Mouse (Mus musculus) kidney, embryonic 15.5 days (tissue): ENCODE results near the gene Fgfr2. TPM values are rescaled to one million over a fixed set of nuclear protein-coding genes. Genes with fewer than 3 reads are reported as not detected.

Experiments
- ATAC-seq: fragments of 200-750 bp; cut with Nextera tagmentation; replicated peaks from 2 replicates; pipeline ENCODE4 v1.8.0; 2017; ENCODE audit warnings: moderate TSS enrichment; ENCODE audit not compliant: low FRiP score
- H3K27ac ChIP-seq: fragments of 300-500 bp; sonication (generic); 2 replicates; pipeline ENCODE4 v1.5.1; 2015; ENCODE audit warnings: mild to moderate bottlenecking, inconsistent platforms
- H3K27me3 ChIP-seq: fragments of 300-500 bp; sonication (generic); 2 replicates; pipeline ENCODE4 v1.6.1; 2015; ENCODE audit warnings: inconsistent platforms
- H3K36me3 ChIP-seq: fragments of 300-500 bp; sonication (generic); 2 replicates; pipeline ENCODE4 v1.6.1; 2015; ENCODE audit warnings: inconsistent platforms
- H3K4me1 ChIP-seq: fragments of 300-500 bp; sonication (generic); 2 replicates; pipeline ENCODE4 v1.6.1; 2015; ENCODE audit warnings: inconsistent platforms
- H3K4me2 ChIP-seq: fragments of 300-500 bp; sonication (generic); 2 replicates; pipeline ENCODE4 v1.6.1; 2015; ENCODE audit warnings: moderate library complexity, mild to moderate bottlenecking, inconsistent platforms
- H3K4me3 ChIP-seq: fragments of 300-500 bp; sonication (generic); replicated peaks from 2 replicates; pipeline ENCODE4 v1.5.1; 2015; ENCODE audit warnings: mild to moderate bottlenecking, inconsistent platforms
- H3K9ac ChIP-seq: fragments of 300-500 bp; sonication (generic); 2 replicates; pipeline ENCODE4 v1.6.1; 2015; ENCODE audit warnings: mild to moderate bottlenecking, inconsistent platforms
- H3K9me3 ChIP-seq: fragments of 300-500 bp; sonication (generic); replicated peaks from 2 replicates; pipeline ENCODE4 v1.6.1; 2016; ENCODE audit warnings: inconsistent platforms
- WGBS: fragments of 180-500 bp; shearing (Covaris S2); methylation state at CpG from one replicate; pipeline ENCODE4 v1.1.7; 2015; ENCODE audit warnings: mixed read lengths; 5-methylcytosine and 5-hydroxymethylcytosine counted together
- polyA plus RNA-seq: library from polyadenylated mRNA; unstranded; fragments of >200 nt; fragmentation: Nextera tagmentation; extraction: Ambion mirVana; gene quantifications from 2 replicates; pipeline ENCODE4 v1.2.1, GENCODE M21; 2015

The Fgfr2 gene
- polyA plus RNA-seq, 1 experiment from 2014 or later: 104 TPM

DNA sequence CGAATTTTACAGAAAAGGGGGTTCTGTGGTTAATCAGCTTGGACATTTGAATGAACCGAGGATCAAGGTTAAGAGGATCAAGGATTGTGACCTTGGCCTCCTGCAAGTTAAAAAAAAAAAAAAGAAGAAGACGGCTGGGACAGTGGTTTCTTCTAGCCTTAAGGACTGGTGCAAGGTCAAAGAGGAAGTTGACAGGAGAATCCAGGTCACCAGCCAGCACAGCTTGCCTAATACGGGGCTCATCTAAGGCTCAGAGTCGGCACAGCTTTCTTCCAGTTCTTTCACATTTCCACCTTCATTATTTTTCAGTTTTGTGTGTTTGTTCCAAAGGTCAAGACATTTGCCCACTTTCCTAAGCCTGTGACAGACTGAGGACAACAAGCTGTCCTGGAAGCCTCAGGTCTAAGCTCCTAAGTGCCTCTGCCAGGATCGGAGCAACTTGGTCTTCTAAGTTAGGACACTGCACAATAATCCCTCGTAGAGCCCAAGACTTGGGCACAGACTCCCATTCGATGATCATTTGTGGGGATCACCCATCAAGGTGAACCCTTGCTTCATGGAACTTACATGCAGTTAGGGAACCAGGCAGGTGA, 2532.2 kb downstream of the Fgfr2 start:
- H3K27ac ChIP-seq: no peak overlapping the region
- 78% methylated on average over 8 of the region's 8 CpGs for WGBS

GRCm38 (mm10) chr7:130590081-130590828, 2532.9 kb downstream of the Fgfr2 start:
- H3K9ac ChIP-seq: no peak overlapping the region
- ATAC-seq: no peak
- H3K4me1 ChIP-seq: no peaks in the 10 kb centered on the region
- WGBS: 70% methylated on average over 13 of the region's 13 CpGs
- H3K27ac ChIP-seq: no peak overlapping the region
- H3K9me3 ChIP-seq: no peaks in the 10 kb centered on the region
- H3K36me3 ChIP-seq: no peaks in the 10 kb centered on the region
- no peak overlapping the region for H3K4me3 ChIP-seq
- H3K4me2 ChIP-seq: no peak overlapping the region
- no peaks in the 10 kb centered on the region for H3K27me3 ChIP-seq

More for the DNA sequence above, 2532.2 kb downstream of the Fgfr2 start:
- Histone ChIP-seq H3K4me3 (no peak overlapping the region), H3K27me3 (no peaks in the 10 kb centered on the region), H3K36me3 (no peaks in the 10 kb centered on the region), H3K4me2 (no peak overlapping the region), H3K9ac (no peak overlapping the region), H3K9me3 (no peaks in the 10 kb centered on the region), H3K4me1 (no peaks in the 10 kb centered on the region)
- no peak for ATAC-seq

DNA sequence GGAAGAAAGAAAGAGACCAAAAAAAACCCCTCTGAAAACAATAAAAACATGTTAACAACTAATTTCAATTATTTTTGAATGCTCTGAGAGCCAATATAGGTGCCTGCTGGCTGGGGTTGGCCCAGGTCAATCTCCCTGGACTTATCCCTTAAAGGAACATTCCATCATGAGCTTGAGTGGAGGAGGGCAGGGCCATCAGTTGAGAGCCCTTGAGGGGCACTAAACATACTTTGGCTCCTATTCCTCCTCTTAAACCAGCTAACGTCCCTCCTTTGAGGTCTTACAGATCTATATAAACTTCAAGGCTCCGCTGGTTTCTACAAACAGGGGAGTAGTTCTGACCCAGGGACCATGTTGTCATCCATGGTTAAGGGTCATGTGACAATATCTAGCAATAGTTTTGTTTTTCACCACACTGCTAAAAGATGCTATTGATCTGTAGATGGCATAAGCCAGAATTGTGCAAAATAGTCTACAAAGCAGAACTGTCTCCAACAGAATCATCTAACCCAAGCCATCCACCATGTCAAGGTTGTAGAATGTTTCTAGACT, 2536.6 kb downstream of the Fgfr2 start:
- 70% methylated on average over 2 of the region's 2 CpGs for WGBS
- Histone ChIP-seq H3K4me3 (no peak overlapping the region), H3K9ac (no peak overlapping the region), H3K9me3 (no peaks in the 10 kb centered on the region), H3K4me2 (no peak overlapping the region), H3K27ac (no peak overlapping the region), H3K27me3 (no peaks in the 10 kb centered on the region), H3K4me1 (no peaks in the 10 kb centered on the region), H3K36me3 (no peaks in the 10 kb centered on the region)
- ATAC-seq: no peak

DNA sequence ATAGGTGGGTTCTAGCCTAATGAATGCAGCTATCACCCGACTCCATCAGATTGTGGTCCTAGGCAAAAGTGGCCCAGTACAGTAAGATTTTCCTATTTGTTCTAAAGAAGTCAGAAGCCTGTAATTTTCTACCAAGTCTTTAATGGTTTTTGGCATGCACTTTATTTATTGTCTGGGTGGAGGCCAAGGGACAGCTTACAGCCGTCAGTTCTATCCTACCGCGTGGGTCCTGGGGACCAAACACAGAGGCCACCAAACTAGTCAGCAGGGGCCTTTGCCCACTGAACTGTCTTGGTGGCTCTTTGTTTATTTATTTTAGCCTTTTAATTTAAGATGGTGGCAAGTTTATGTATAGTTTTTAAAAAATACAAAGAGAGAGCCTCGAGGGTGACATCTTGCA, 2544.5 kb downstream of the Fgfr2 start:
- Histone ChIP-seq H3K9ac (no peak overlapping the region), H3K4me2 (no peak overlapping the region), H3K4me3 (no peak overlapping the region), H3K4me1 (peaks cover 26% of the 10 kb centered on the region), H3K27me3 (no peaks in the 10 kb centered on the region), H3K9me3 (no peaks in the 10 kb centered on the region), H3K36me3 (no peaks in the 10 kb centered on the region), H3K27ac (no peak overlapping the region)
- no peak for ATAC-seq
- 54% methylated on average over 5 of the region's 5 CpGs for WGBS

GRCm38 (mm10) chr7:130578066-130578465, 2545.1 kb downstream of the Fgfr2 start:
- H3K4me1 ChIP-seq: peaks cover 26% of the 10 kb centered on the region
- no peaks in the 10 kb centered on the region for H3K27me3 ChIP-seq
- H3K27ac ChIP-seq: peak overlapping the region; percentile 70; the same call in 1 of the 2 replicates
- H3K4me2 ChIP-seq: peak overlapping the region; percentile 52
- no peak overlapping the region for H3K9ac ChIP-seq
- no peak for ATAC-seq
- H3K4me3 ChIP-seq: no peak overlapping the region
- no peaks in the 10 kb centered on the region for H3K9me3 ChIP-seq
- no peaks in the 10 kb centered on the region for H3K36me3 ChIP-seq
- WGBS: 93% methylated on average over 2 of the region's 2 CpGs

GRCm38 (mm10) chr7:130577388-130578003, 2545.7 kb downstream of the Fgfr2 start, which contains the start of gene Tacc2:
Gene Tacc2 (plus strand): TSS chr7:130577438.
- no peak for ATAC-seq
- WGBS: 41% methylated on average over 15 of the region's 15 CpGs
- 0 out of 2 replicates have a peak within 1 kb of the TSS, but pooled peaks have one; percentile 4 for H3K9ac ChIP-seq
- peak within 1 kb of the TSS; percentile 52 for H3K4me2 ChIP-seq
- no peaks in the 10 kb centered on the region for H3K36me3 ChIP-seq
- H3K9me3 ChIP-seq: no peaks in the 10 kb centered on the region
- peak within 1 kb of the TSS; percentile 70 for H3K27ac ChIP-seq
- H3K4me3 ChIP-seq: peak within 1 kb of the TSS; percentile 24
- H3K27me3 ChIP-seq: no peaks in the 10 kb centered on the region
- peaks cover 26% of the 10 kb centered on the region for H3K4me1 ChIP-seq

GRCm38 (mm10) chr7:130576981-130577380, 2546.2 kb downstream of the Fgfr2 start:
- Histone ChIP-seq H3K9me3 (no peaks in the 10 kb centered on the region), H3K4me3 (peak overlapping the region; percentile 24), H3K27me3 (no peaks in the 10 kb centered on the region), H3K36me3 (no peaks in the 10 kb centered on the region), H3K4me1 (peaks cover 26% of the 10 kb centered on the region), H3K9ac (0 out of 2 replicates have a peak overlapping the region, but pooled peaks have one; percentile 4), H3K4me2 (peak overlapping the region; percentile 52), H3K27ac (peak overlapping the region; percentile 70)
- ATAC-seq: no peak
- 38% methylated on average over 10 of the region's 10 CpGs for WGBS

DNA sequence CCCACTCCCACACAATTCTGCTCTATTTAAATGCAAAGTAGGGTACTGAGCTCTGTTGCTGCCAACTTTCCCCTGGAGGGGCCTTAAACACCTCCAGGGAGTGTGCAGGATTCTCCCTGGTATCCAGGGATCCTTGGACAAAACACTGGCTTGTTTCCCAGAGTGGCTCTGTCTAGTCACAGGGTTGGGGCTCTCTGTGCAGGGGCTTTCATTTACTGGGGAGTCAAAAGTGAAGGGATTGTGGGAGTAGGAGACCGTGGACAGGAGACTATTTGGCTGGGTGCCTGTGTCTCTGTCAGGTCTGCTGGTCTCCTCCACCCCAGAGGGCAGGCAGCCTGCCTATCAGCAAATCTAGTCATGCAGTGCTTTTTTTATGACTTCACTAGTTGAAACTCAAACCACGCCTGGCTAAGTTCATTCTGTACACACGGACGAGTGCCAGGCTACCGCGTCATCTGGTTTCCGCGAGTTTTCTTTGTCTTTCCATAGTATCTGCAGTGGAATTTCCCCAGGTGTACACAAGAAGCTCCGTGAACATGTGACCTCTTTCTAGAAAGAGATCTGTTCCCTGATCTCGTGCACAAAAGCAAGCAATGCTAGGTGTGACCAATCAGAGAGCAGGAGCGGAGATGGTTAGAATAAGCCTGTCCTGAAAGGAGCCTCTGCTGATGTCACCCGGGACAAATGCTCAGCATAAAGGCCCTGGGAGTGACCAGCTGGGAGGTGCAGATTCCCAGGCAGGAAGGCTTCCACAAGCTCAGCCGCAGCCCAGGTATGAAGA, 2548.7 kb downstream of the Fgfr2 start:
- H3K9ac ChIP-seq: no peak overlapping the region
- peak overlapping the region; percentile 89 for H3K27ac ChIP-seq
- no peaks in the 10 kb centered on the region for H3K36me3 ChIP-seq
- H3K4me2 ChIP-seq: peak overlapping the region; percentile 38
- peak overlapping the region; percentile 18 for H3K4me3 ChIP-seq
- H3K9me3 ChIP-seq: no peaks in the 10 kb centered on the region
- no peaks in the 10 kb centered on the region for H3K27me3 ChIP-seq
- ATAC-seq: peak; percentile 85
- 28% methylated on average over 13 of the region's 13 CpGs for WGBS
- peaks cover 42% of the 10 kb centered on the region for H3K4me1 ChIP-seq

DNA sequence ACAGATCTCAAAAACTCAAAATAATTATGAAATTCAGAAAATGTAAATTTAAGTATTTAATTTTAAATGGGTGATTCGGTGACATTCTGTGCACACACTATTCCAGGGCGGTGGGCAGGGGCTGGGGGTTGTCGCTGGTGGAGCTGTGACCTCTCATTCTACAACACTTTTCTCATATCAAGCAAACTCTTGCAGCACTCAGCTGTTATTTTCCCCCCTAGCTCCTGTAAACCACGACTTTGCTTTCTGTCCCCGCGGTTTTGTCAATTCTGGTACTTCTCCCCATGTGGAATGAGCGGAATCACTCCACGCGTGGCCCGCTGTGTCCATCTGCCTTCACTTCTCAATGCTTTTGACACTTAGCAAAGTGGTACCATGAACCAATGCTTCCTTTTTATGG, 2549.4 kb downstream of the Fgfr2 start:
- Histone ChIP-seq H3K4me3 (no peak overlapping the region), H3K4me1 (peaks cover 49% of the 10 kb centered on the region), H3K4me2 (no peak overlapping the region), H3K36me3 (no peaks in the 10 kb centered on the region), H3K27me3 (no peaks in the 10 kb centered on the region), H3K9ac (no peak overlapping the region), H3K27ac (peak overlapping the region; percentile 89), H3K9me3 (no peaks in the 10 kb centered on the region)
- ATAC-seq: no peak
- 95% methylated on average over 10 of the region's 10 CpGs for WGBS

DNA sequence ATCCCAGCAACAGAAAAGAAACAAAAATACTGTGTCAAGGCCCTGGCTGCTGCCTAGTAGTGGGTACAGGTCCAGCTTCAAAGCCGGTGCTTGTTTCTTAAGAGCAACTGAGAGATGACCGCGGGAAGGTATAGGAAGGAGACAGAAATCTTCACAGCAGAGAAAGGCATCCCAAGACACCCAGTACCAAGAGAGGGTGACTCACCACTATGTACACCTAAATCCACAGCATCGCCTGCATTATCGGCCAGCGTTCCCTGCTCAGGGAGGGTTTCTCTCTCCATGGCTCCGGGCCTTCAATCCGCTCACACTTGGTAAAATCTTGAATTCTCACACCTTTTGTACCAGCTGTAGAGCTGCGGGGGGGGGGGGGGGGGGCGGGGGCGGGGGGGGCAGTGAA, 2550.3 kb downstream of the Fgfr2 start, which contains the start of gene Nsmce4a:
Nsmce4a (minus strand) TSS at position 298 of the 400 bp plus-strand sequence.
- Histone ChIP-seq H3K4me2 (no peak within 1 kb of the TSS), H3K9ac (no peak within 1 kb of the TSS), H3K27ac (peak within 1 kb of the TSS; percentile 89), H3K27me3 (no peaks in the 10 kb centered on the region), H3K9me3 (no peaks in the 10 kb centered on the region), H3K4me1 (peaks cover 45% of the 10 kb centered on the region), H3K36me3 (no peaks in the 10 kb centered on the region), H3K4me3 (no peak within 1 kb of the TSS)
- ATAC-seq: no peak
- 95% methylated on average over 8 of the region's 11 CpGs for WGBS

DNA sequence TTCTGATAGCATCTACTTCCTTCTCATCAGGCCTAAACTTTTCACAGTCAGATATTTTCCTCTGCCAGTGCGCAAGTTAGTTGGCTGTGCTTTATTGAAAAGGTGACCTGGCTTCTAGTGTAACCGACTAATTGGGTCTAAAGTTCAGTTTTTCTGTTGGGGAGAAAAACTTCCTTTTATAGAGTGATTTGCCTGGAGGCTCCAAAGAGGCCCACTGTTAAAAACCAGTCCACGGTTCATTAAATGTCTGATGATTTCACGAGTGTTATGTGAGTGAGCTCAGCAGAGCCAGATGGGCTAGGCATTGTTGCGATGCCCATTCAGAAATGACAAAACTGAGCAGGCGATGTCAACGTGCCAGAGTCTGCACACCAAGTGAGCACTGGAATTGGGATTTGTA, 2552.7 kb downstream of the Fgfr2 start:
- 0 out of 2 replicates have a peak overlapping the region, but pooled peaks have one; percentile 24 for H3K27ac ChIP-seq
- no peak overlapping the region for H3K4me2 ChIP-seq
- H3K4me1 ChIP-seq: peaks cover 34% of the 10 kb centered on the region
- no peak overlapping the region for H3K9ac ChIP-seq
- H3K36me3 ChIP-seq: no peaks in the 10 kb centered on the region
- WGBS: 45% methylated on average over 7 of the region's 7 CpGs
- no peaks in the 10 kb centered on the region for H3K27me3 ChIP-seq
- no peak overlapping the region for H3K4me3 ChIP-seq
- ATAC-seq: no peak
- H3K9me3 ChIP-seq: no peaks in the 10 kb centered on the region
